Mouse (Mus musculus): ENCODE measurements around the gene Chaf1a. TPM values are rescaled to one million over a fixed set of nuclear protein-coding genes. Genes with fewer than 3 reads are reported as not detected.
A peak's percentile ranks its signal among the peaks of the same experiment; 100 is the strongest.

The Chaf1a gene
- polyA plus RNA-seq, 1 experiment = 33.8 TPM

- peak overlapping the region; percentile 93 for H3K4me3 ChIP-seq (replicated peaks)
- H3K4me1 ChIP-seq = peaks cover 58% of the 10 kb centered on the region
- peaks cover 21% of the 10 kb centered on the region for H3K36me3 ChIP-seq (replicated peaks; ENCODE audit: low read length)
- H3K9me3 ChIP-seq = no peaks in the 10 kb centered on the region
- H3K27me3 ChIP-seq (replicated peaks) = peaks cover 26% of the 10 kb centered on the region
- TF ChIP-seq FLI1 (IDR thresholded peaks at IDR 0.05; ENCODE audit: low read length) = no peak
- TF ChIP-seq GATA1 (IDR thresholded peaks at IDR 0.05; ENCODE audit: borderline replicate concordance, low read length) = no peak
Observed at GRCm38 (mm10) chr17:56009088-56009961, 30.9 kb upstream of the Chaf1a start.

GRCm38 (mm10) chr17:56009962-56010240, 30.3 kb upstream of the Chaf1a start:
- peak overlapping the region; percentile 93 for H3K4me3 ChIP-seq (replicated peaks)
- peaks cover 24% of the 10 kb centered on the region for H3K36me3 ChIP-seq (replicated peaks; ENCODE audit: low read length)
- H3K9me3 ChIP-seq = no peaks in the 10 kb centered on the region
- peaks cover 58% of the 10 kb centered on the region for H3K4me1 ChIP-seq
- TF ChIP-seq FLI1 (IDR thresholded peaks at IDR 0.05; ENCODE audit: low read length) (no peak), GATA1 (IDR thresholded peaks at IDR 0.05; ENCODE audit: borderline replicate concordance, low read length) (no peak)
- peaks cover 21% of the 10 kb centered on the region for H3K27me3 ChIP-seq (replicated peaks)

- TF ChIP-seq FLI1 (IDR thresholded peaks at IDR 0.05; ENCODE audit: low read length) (no peak), GATA1 (IDR thresholded peaks at IDR 0.05; ENCODE audit: borderline replicate concordance, low read length) (no peak)
- peak overlapping the region; percentile 93 for H3K4me3 ChIP-seq (replicated peaks)
- peaks cover 18% of the 10 kb centered on the region for H3K27me3 ChIP-seq (replicated peaks)
- peaks cover 28% of the 10 kb centered on the region for H3K36me3 ChIP-seq (replicated peaks; ENCODE audit: low read length)
- H3K9me3 ChIP-seq = no peaks in the 10 kb centered on the region
- H3K4me1 ChIP-seq = peaks cover 55% of the 10 kb centered on the region
Observed at GRCm38 (mm10) chr17:56010255-56010654, 30.0 kb upstream of the Chaf1a start.

GRCm38 (mm10) chr17:56010681-56011080, 29.6 kb upstream of the Chaf1a start:
- no peak for TF ChIP-seq GATA1 (IDR thresholded peaks at IDR 0.05; ENCODE audit: borderline replicate concordance, low read length)
- TF ChIP-seq FLI1 (IDR thresholded peaks at IDR 0.05; ENCODE audit: low read length) = no peak
- H3K27me3 ChIP-seq (replicated peaks) = peaks cover 14% of the 10 kb centered on the region
- H3K4me3 ChIP-seq (replicated peaks) = peak overlapping the region; percentile 93
- H3K4me1 ChIP-seq = peaks cover 51% of the 10 kb centered on the region
- peaks cover 32% of the 10 kb centered on the region for H3K36me3 ChIP-seq (replicated peaks; ENCODE audit: low read length)
- no peaks in the 10 kb centered on the region for H3K9me3 ChIP-seq

- peaks cover 51% of the 10 kb centered on the region for H3K4me1 ChIP-seq
- H3K27me3 ChIP-seq (replicated peaks) = peaks cover 14% of the 10 kb centered on the region
- H3K4me3 ChIP-seq (replicated peaks) = no peak overlapping the region
- peaks cover 40% of the 10 kb centered on the region for H3K36me3 ChIP-seq (replicated peaks; ENCODE audit: low read length)
- no peak for TF ChIP-seq FLI1 (IDR thresholded peaks at IDR 0.05; ENCODE audit: low read length)
- no peak for TF ChIP-seq GATA1 (IDR thresholded peaks at IDR 0.05; ENCODE audit: borderline replicate concordance, low read length)
- no peaks in the 10 kb centered on the region for H3K9me3 ChIP-seq
Observed at GRCm38 (mm10) chr17:56011441-56011840, 28.8 kb upstream of the Chaf1a start.

- no peak overlapping the region for H3K4me3 ChIP-seq (replicated peaks)
- no peaks in the 10 kb centered on the region for H3K9me3 ChIP-seq
- H3K36me3 ChIP-seq (replicated peaks; ENCODE audit: low read length) = peaks cover 78% of the 10 kb centered on the region
- no peak for TF ChIP-seq GATA1 (IDR thresholded peaks at IDR 0.05; ENCODE audit: borderline replicate concordance, low read length)
- TF ChIP-seq FLI1 (IDR thresholded peaks at IDR 0.05; ENCODE audit: low read length) = no peak
- peaks cover 47% of the 10 kb centered on the region for H3K4me1 ChIP-seq
- peaks cover 14% of the 10 kb centered on the region for H3K27me3 ChIP-seq (replicated peaks)
Observed at GRCm38 (mm10) chr17:56015293-56015692, 24.9 kb upstream of the Chaf1a start.

GRCm38 (mm10) chr17:56016382-56016781, 23.9 kb upstream of the Chaf1a start:
- Histone ChIP-seq H3K36me3 (replicated peaks; ENCODE audit: low read length) (peaks cover 87% of the 10 kb centered on the region), H3K27me3 (replicated peaks) (peaks cover 10% of the 10 kb centered on the region), H3K9me3 (no peaks in the 10 kb centered on the region), H3K4me3 (replicated peaks) (no peak overlapping the region), H3K4me1 (peaks cover 47% of the 10 kb centered on the region)
- TF ChIP-seq GATA1 (IDR thresholded peaks at IDR 0.05; ENCODE audit: borderline replicate concordance, low read length) (no peak), FLI1 (IDR thresholded peaks at IDR 0.05; ENCODE audit: low read length) (no peak)

GRCm38 (mm10) chr17:56016793-56017785, 23.1 kb upstream of the Chaf1a start:
- Histone ChIP-seq H3K9me3 (no peaks in the 10 kb centered on the region), H3K4me3 (replicated peaks) (no peak overlapping the region), H3K36me3 (replicated peaks; ENCODE audit: low read length) (peaks cover 87% of the 10 kb centered on the region), H3K4me1 (peaks cover 47% of the 10 kb centered on the region), H3K27me3 (replicated peaks) (peaks cover 3% of the 10 kb centered on the region)
- no peak for TF ChIP-seq GATA1 (IDR thresholded peaks at IDR 0.05; ENCODE audit: borderline replicate concordance, low read length)
- TF ChIP-seq FLI1 (IDR thresholded peaks at IDR 0.05; ENCODE audit: low read length) = no peak

GRCm38 (mm10) chr17:56017848-56018247, 22.4 kb upstream of the Chaf1a start:
- Histone ChIP-seq H3K27me3 (replicated peaks) (no peaks in the 10 kb centered on the region), H3K4me1 (peaks cover 51% of the 10 kb centered on the region), H3K4me3 (replicated peaks) (no peak overlapping the region), H3K9me3 (no peaks in the 10 kb centered on the region), H3K36me3 (replicated peaks; ENCODE audit: low read length) (peaks cover 91% of the 10 kb centered on the region)
- TF ChIP-seq GATA1 (IDR thresholded peaks at IDR 0.05; ENCODE audit: borderline replicate concordance, low read length) (no peak), FLI1 (IDR thresholded peaks at IDR 0.05; ENCODE audit: low read length) (no peak)
